Mouse (Mus musculus): ENCODE results near the gene Dnah8. TPM values are rescaled to one million over a fixed set of nuclear protein-coding genes. Genes with fewer than 3 reads are reported as not detected.
A peak's percentile ranks its signal among the peaks of the same experiment; 100 is the strongest.

Gene Dnah8
- polyA plus RNA-seq, 1 experiment from 2014 or later = 2.1 TPM

DNA sequence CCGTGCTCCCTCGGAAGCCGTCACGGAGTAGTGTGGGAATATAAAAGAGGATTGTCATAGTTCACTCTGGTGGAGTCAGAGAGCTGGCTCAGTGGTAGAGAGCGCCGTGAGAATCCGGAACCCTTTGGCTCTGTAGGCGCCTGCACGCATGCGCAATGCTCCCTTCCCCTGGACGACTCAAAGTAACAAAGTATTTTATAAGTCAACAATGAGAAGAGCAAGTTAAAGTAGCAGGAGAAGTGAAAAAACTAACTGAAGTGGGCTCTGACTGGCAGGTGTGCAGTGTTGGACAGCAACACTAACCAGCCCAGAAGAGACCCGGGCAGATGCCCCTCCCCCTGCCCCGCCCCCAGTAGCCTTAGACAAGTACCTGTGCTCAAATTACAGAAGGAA is 34.0 kb downstream of the Dnah8 start:
- 9% methylated on average over 13 of the region's 13 CpGs for WGBS
- no peaks in the 10 kb centered on the region for H3K36me3 ChIP-seq (ENCODE audit: control insufficient read depth, insufficient read depth, low read length)
- H3K9me3 ChIP-seq (ENCODE audit: control insufficient read depth, low read length) = no peaks in the 10 kb centered on the region
- peak overlapping the region; percentile 31 for H3K9ac ChIP-seq (replicated peaks; ENCODE audit: low read length)
- 0 out of 2 replicates have a peak, but pooled peaks cover 3% of the 10 kb centered on the region for H3K4me1 ChIP-seq (ENCODE audit: control insufficient read depth, insufficient read depth, low read length)
- no peaks in the 10 kb centered on the region for H3K27me3 ChIP-seq (ENCODE audit: control insufficient read depth, insufficient read depth, low read length)
- peak overlapping the region; percentile 53 for H3K4me2 ChIP-seq (ENCODE audit: low read length)
- 0 out of 2 replicates have a peak overlapping the region, but pooled peaks have one; percentile 39 for H3K27ac ChIP-seq (replicated peaks; ENCODE audit: low read depth, low read length)
- peak overlapping the region; percentile 29 for H3K4me3 ChIP-seq (replicated peaks; ENCODE audit: low read depth, low read length)
- no peak for ATAC-seq (ENCODE audit: low FRiP score, low TSS enrichment)
- DNase-seq = peak; percentile 89

GRCm38 (mm10) chr17:30662131-30662530 is 38.0 kb downstream of the Dnah8 start:
- no peak overlapping the region for H3K27ac ChIP-seq (replicated peaks; ENCODE audit: low read depth, low read length)
- ATAC-seq (ENCODE audit: low FRiP score, low TSS enrichment) = no peak

DNA sequence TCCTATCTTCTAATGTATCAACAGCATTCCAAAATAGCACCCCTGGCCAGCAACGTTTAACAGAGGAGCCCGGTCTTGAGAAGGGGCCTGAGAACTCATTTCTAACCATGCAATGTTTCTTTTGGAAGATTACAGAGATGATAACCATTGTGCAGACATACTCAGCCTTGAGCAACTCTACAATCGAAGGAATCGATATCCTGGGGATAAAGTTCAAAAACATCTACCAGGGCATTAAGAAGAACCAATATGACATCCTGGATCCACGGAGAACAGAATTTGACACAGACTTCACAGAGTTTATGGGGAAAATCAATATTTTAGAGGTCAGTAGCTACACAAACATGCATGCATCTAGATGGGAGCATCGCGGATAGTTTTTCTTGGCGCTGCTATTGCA is 39.0 kb downstream of the Dnah8 start:
- 94% methylated on average over 8 of the region's 8 CpGs for WGBS
- no peak for DNase-seq
- Histone ChIP-seq H3K4me2 (ENCODE audit: low read length) (no peak overlapping the region), H3K27ac (replicated peaks; ENCODE audit: low read depth, low read length) (no peak overlapping the region), H3K4me1 (ENCODE audit: control insufficient read depth, insufficient read depth, low read length) (0 out of 2 replicates have a peak, but pooled peaks cover 2% of the 10 kb centered on the region), H3K27me3 (ENCODE audit: control insufficient read depth, insufficient read depth, low read length) (no peaks in the 10 kb centered on the region), H3K9me3 (ENCODE audit: control insufficient read depth, low read length) (no peaks in the 10 kb centered on the region), H3K36me3 (ENCODE audit: control insufficient read depth, insufficient read depth, low read length) (no peaks in the 10 kb centered on the region), H3K4me3 (replicated peaks; ENCODE audit: low read depth, low read length) (no peak overlapping the region), H3K9ac (replicated peaks; ENCODE audit: low read length) (no peak overlapping the region)
- ATAC-seq (ENCODE audit: low FRiP score, low TSS enrichment) = no peak

More at GRCm38 (mm10) chr17:30662131-30662530, 38.0 kb downstream of the Dnah8 start:
- DNase-seq = no peak
- no peaks in the 10 kb centered on the region for H3K9me3 ChIP-seq (ENCODE audit: control insufficient read depth, low read length)
- H3K4me1 ChIP-seq (ENCODE audit: control insufficient read depth, insufficient read depth, low read length) = 0 out of 2 replicates have a peak, but pooled peaks cover 3% of the 10 kb centered on the region
- H3K4me3 ChIP-seq (replicated peaks; ENCODE audit: low read depth, low read length) = no peak overlapping the region
- no peak overlapping the region for H3K4me2 ChIP-seq (ENCODE audit: low read length)
- no peaks in the 10 kb centered on the region for H3K36me3 ChIP-seq (ENCODE audit: control insufficient read depth, insufficient read depth, low read length)
- H3K9ac ChIP-seq (replicated peaks; ENCODE audit: low read length) = no peak overlapping the region
- H3K27me3 ChIP-seq (ENCODE audit: control insufficient read depth, insufficient read depth, low read length) = no peaks in the 10 kb centered on the region
- 81% methylated on average over 8 of the region's 8 CpGs for WGBS

DNA sequence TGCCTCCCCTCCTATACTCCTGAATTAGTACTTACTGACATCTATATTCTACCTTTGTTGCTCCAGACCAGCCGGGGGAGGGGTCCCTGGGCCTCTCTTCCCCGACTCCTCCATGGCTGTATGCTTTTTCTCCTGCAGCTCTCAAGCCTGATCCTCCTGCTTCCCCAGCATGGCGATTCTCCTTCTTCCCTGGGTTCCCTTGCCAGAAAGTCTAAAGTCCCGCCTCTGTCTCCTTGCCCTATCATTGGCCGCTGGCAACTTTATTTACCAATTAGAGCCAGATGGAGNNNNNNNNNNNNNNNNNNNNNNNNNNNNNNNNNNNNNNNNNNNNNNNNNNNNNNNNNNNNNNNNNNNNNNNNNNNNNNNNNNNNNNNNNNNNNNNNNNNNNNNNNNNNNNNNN is 40.7 kb downstream of the Dnah8 start:
- 62% methylated on average over 5 of the region's 5 CpGs for WGBS
- Histone ChIP-seq H3K27me3 (ENCODE audit: control insufficient read depth, insufficient read depth, low read length) (no peaks in the 10 kb centered on the region), H3K9me3 (ENCODE audit: control insufficient read depth, low read length) (no peaks in the 10 kb centered on the region), H3K36me3 (ENCODE audit: control insufficient read depth, insufficient read depth, low read length) (no peaks in the 10 kb centered on the region), H3K27ac (replicated peaks; ENCODE audit: low read depth, low read length) (no peak overlapping the region), H3K4me1 (ENCODE audit: control insufficient read depth, insufficient read depth, low read length) (no peaks in the 10 kb centered on the region), H3K9ac (replicated peaks; ENCODE audit: low read length) (no peak overlapping the region), H3K4me3 (replicated peaks; ENCODE audit: low read depth, low read length) (no peak overlapping the region), H3K4me2 (ENCODE audit: low read length) (no peak overlapping the region)
- ATAC-seq (ENCODE audit: low FRiP score, low TSS enrichment) (no peak), DNase-seq (no peak)

- ATAC-seq (ENCODE audit: low FRiP score, low TSS enrichment) = no peak
- Histone ChIP-seq H3K4me1 (ENCODE audit: control insufficient read depth, insufficient read depth, low read length) (peaks cover 12% of the 10 kb centered on the region; the same call in 1 of the 2 replicates), H3K27me3 (ENCODE audit: control insufficient read depth, insufficient read depth, low read length) (no peaks in the 10 kb centered on the region), H3K4me2 (ENCODE audit: low read length) (no peak overlapping the region), H3K9me3 (ENCODE audit: control insufficient read depth, low read length) (no peaks in the 10 kb centered on the region), H3K27ac (replicated peaks; ENCODE audit: low read depth, low read length) (peak overlapping the region; percentile 72), H3K9ac (replicated peaks; ENCODE audit: low read length) (no peak overlapping the region), H3K36me3 (ENCODE audit: control insufficient read depth, insufficient read depth, low read length) (no peaks in the 10 kb centered on the region), H3K4me3 (replicated peaks; ENCODE audit: low read depth, low read length) (no peak overlapping the region)
- DNase-seq = peak; percentile 69
- WGBS = 43% methylated on average over 4 of the region's 4 CpGs
Observed at GRCm38 (mm10) chr17:30672556-30672955, 48.4 kb downstream of the Dnah8 start.

DNA sequence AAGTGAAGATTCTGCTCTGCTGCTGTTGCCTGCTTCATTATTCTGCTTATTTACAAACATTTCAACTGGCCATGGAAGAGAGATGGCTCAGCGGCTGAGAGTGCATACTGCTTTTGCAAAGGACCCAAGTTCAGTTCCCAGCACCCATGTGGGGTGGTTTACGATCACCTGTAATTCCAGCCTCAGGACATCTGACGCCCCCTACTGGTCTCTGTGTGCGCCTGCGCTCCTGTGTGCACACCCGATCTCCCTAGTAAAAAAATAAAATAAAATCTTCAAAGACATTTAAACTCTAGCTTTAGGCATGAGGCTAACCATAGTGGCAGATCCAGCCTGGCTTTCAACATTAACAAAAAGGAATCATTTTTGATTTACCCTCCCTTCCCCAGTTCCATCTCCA is 48.9 kb downstream of the Dnah8 start:
- H3K27me3 ChIP-seq (ENCODE audit: control insufficient read depth, insufficient read depth, low read length) = no peaks in the 10 kb centered on the region
- no peak overlapping the region for H3K9ac ChIP-seq (replicated peaks; ENCODE audit: low read length)
- no peak for ATAC-seq (ENCODE audit: low FRiP score, low TSS enrichment)
- no peak overlapping the region for H3K4me3 ChIP-seq (replicated peaks; ENCODE audit: low read depth, low read length)
- no peaks in the 10 kb centered on the region for H3K36me3 ChIP-seq (ENCODE audit: control insufficient read depth, insufficient read depth, low read length)
- H3K4me1 ChIP-seq (ENCODE audit: control insufficient read depth, insufficient read depth, low read length) = peaks cover 12% of the 10 kb centered on the region; the same call in 1 of the 2 replicates
- no peaks in the 10 kb centered on the region for H3K9me3 ChIP-seq (ENCODE audit: control insufficient read depth, low read length)
- no peak overlapping the region for H3K4me2 ChIP-seq (ENCODE audit: low read length)
- peak; percentile 17 for DNase-seq
- H3K27ac ChIP-seq (replicated peaks; ENCODE audit: low read depth, low read length) = peak overlapping the region; percentile 72
- 89% methylated on average over 6 of the region's 6 CpGs for WGBS

- no peak overlapping the region for H3K9ac ChIP-seq (replicated peaks; ENCODE audit: low read length)
- DNase-seq = no peak
- H3K4me2 ChIP-seq (ENCODE audit: low read length) = no peak overlapping the region
- WGBS = 90% methylated on average over 9 of the region's 9 CpGs
- H3K4me3 ChIP-seq (replicated peaks; ENCODE audit: low read depth, low read length) = no peak overlapping the region
- no peak for ATAC-seq (ENCODE audit: low FRiP score, low TSS enrichment)
- no peaks in the 10 kb centered on the region for H3K36me3 ChIP-seq (ENCODE audit: control insufficient read depth, insufficient read depth, low read length)
- no peaks in the 10 kb centered on the region for H3K9me3 ChIP-seq (ENCODE audit: control insufficient read depth, low read length)
- H3K27me3 ChIP-seq (ENCODE audit: control insufficient read depth, insufficient read depth, low read length) = no peaks in the 10 kb centered on the region
- H3K4me1 ChIP-seq (ENCODE audit: control insufficient read depth, insufficient read depth, low read length) = peaks cover 12% of the 10 kb centered on the region; the same call in 1 of the 2 replicates
- H3K27ac ChIP-seq (replicated peaks; ENCODE audit: low read depth, low read length) = no peak overlapping the region
Observed at GRCm38 (mm10) chr17:30675021-30675740, 51.0 kb downstream of the Dnah8 start.

DNA sequence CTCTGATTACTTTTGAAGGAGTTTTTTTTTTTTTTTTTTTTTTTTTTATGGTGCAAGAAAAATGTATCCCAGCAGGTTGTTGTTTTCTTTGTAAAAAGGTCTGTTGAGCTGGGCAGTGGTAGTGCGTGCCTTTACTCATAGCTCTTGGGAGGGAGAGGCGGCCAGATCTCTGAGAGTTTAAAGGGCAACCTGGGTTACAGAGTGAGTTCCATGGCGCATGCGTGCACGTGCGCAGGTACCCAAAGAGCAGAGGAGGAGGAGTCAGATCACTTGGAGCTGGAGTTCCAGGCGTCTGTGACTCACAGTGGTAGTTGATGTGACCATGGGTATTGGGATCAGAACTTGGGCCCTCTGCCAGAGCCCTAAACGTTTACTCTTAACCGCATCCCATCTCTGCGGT is 54.4 kb downstream of the Dnah8 start:
- ATAC-seq (ENCODE audit: low FRiP score, low TSS enrichment) (no peak), DNase-seq (no peak)
- Histone ChIP-seq H3K4me3 (replicated peaks; ENCODE audit: low read depth, low read length) (no peak overlapping the region), H3K9me3 (ENCODE audit: control insufficient read depth, low read length) (no peaks in the 10 kb centered on the region), H3K27ac (replicated peaks; ENCODE audit: low read depth, low read length) (no peak overlapping the region), H3K9ac (replicated peaks; ENCODE audit: low read length) (no peak overlapping the region), H3K27me3 (ENCODE audit: control insufficient read depth, insufficient read depth, low read length) (no peaks in the 10 kb centered on the region), H3K36me3 (ENCODE audit: control insufficient read depth, insufficient read depth, low read length) (no peaks in the 10 kb centered on the region), H3K4me1 (ENCODE audit: control insufficient read depth, insufficient read depth, low read length) (0 out of 2 replicates have a peak, but pooled peaks cover 5% of the 10 kb centered on the region), H3K4me2 (ENCODE audit: low read length) (no peak overlapping the region)
- WGBS = 92% methylated on average over 10 of the region's 10 CpGs

DNA sequence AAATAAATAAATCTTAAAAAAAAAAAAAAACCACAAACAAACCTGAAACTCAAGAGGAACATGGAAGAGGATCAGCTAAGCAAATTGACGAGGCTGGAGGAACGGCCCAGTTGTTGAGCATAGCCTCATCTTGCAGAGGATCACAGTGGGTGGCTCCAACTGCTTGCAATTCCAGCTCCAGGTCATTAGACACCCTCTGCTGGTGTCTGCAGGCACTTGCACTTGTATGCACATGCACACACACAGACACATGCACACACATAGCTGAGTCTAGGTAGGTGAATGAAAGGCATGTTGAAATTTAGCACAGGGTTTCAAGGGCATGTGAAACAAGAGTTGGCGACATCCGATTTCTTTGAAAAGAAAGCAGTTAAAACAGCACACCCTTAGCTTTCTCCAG is 55.5 kb downstream of the Dnah8 start:
- ATAC-seq (ENCODE audit: low FRiP score, low TSS enrichment) = no peak
- 95% methylated on average over 4 of the region's 4 CpGs for WGBS

More for the DNA sequence above, 55.5 kb downstream of the Dnah8 start:
- Histone ChIP-seq H3K4me1 (ENCODE audit: control insufficient read depth, insufficient read depth, low read length) (no peaks in the 10 kb centered on the region), H3K4me2 (ENCODE audit: low read length) (no peak overlapping the region), H3K4me3 (replicated peaks; ENCODE audit: low read depth, low read length) (no peak overlapping the region), H3K9me3 (ENCODE audit: control insufficient read depth, low read length) (no peaks in the 10 kb centered on the region), H3K9ac (replicated peaks; ENCODE audit: low read length) (no peak overlapping the region), H3K36me3 (ENCODE audit: control insufficient read depth, insufficient read depth, low read length) (no peaks in the 10 kb centered on the region), H3K27me3 (ENCODE audit: control insufficient read depth, insufficient read depth, low read length) (no peaks in the 10 kb centered on the region), H3K27ac (replicated peaks; ENCODE audit: low read depth, low read length) (no peak overlapping the region)
- DNase-seq = no peak
